Mouse (Mus musculus) kidney, adult 11 months (tissue): Measurements from ENCODE around the gene Scn2b.

Source experiments
- DNase-seq: peaks from one replicate; pipeline ENCODE4 v3.0.0; 2022

Scn2b gene

DNA sequence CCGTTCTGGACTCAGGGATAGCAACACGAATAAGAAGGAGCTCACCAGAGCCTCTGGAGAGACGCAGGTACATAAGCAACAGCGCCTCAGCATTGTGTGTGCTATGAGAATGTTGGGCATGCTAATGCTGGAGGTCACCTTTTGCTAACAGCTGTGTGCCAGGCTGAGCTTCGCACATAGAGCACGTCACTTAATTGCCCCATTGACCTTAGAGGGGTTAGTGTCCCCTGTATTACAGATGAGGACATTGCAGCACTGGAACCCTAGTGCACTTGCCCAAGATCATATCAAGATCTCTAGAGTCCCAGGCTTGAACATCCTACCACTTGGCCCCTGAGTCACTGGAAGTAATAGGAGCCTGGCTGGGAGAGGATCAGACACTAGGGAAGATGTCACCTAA lies 3.0 kb downstream of the Scn2b start:
- DNase-seq = no peak

- no peak for DNase-seq
These were observed 3.4 kb downstream of the Scn2b start for GRCm38 (mm10) chr9:45121001-45121400.

DNA sequence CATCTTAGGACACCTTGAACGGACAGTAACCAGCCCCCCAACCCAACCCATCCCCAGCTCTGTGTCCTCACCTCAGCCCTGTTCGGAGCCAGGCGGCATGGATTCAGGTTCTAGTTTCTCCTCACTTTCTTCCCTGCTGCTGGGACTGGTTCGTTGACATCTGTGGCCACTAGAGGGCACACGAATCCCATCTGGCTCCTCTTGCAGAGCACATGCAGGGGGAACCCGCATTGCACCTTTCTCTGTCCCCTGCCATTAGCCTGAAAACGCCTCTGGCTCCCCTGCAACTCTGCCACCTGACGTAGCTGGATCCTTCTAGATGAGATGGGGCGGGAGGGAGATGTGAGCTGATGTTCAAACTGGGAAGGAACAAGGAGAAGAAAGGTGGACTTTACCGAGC lies 4.2 kb downstream of the Scn2b start:
- DNase-seq = peak; percentile 62

- DNase-seq = no peak
These were observed 4.7 kb downstream of the Scn2b start for GRCm38 (mm10) chr9:45122209-45122761.

GRCm38 (mm10) chr9:45125211-45125610 lies 7.6 kb downstream of the Scn2b start:
- no peak for DNase-seq

- no peak for DNase-seq
These were observed 9.4 kb downstream of the Scn2b start for GRCm38 (mm10) chr9:45126941-45127340.

DNA sequence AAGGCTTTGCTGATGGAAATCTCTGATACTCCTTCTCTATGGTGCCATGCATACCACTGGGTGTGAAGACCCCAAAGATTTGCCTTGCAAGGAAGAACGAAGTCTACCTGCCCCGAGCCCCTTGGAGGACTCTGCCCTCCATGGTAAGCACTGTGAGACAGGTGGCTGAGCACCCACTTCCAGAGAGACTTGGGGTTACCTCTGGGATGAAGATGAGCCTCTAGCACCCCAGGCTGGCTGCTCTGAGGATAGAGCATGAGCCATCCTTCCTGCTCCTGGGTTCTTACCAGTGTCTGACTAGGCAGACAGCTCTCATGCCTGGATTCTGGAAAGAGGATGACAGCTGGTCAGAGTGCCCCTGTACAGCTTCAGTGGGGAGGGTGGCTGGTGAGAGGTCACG lies 12.5 kb downstream of the Scn2b start:
- DNase-seq = no peak

DNA sequence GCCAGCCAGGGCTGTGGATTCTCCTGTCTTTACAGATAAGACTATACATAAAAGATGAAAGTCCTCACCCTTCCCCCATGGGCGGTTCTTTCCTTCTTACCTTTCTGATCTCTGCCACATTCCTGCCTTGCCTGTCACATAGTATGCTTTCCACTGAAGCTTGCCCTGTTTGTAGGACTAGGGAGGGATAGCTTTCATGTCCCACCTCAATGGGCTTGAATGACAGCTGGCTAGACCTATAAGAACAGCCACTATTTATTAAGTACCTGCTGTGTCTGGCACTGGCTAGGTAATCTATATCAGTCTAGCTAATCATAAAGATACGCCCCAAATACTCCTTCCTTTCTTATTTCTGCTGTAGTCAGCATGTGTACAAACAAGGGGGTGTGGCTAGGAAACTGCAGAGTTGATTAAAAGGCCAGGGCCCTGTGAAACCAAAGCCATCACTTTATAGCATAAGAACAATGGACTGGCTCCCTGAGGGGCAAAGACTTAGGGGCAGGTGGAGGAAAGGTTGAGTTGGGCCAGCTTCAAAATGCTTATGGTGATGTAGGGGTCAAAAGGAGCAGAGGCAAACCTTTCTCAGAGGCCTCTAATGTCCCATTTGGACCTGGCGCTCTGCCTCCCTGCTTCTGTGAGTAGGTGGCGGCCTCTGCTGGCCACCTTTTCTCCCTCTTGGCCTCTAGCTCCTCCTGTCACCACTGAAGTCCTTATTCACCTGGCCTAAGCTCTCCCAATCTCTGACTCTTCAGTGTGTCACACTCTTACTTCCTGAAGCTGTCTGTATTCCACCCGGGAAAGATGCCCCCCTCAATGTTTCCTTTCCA lies 16.1 kb downstream of the Scn2b start:
- peak; percentile 70 for DNase-seq

- peak; percentile 45 for DNase-seq
These were observed 19.0 kb downstream of the Scn2b start for GRCm38 (mm10) chr9:45136442-45137169.

- DNase-seq = peak; percentile 33
These were observed 20.8 kb downstream of the Scn2b start, which contains the start of gene Scn4b for GRCm38 (mm10) chr9:45138191-45139032. Scn4b (plus strand) TSS chr9:45138395.

DNA sequence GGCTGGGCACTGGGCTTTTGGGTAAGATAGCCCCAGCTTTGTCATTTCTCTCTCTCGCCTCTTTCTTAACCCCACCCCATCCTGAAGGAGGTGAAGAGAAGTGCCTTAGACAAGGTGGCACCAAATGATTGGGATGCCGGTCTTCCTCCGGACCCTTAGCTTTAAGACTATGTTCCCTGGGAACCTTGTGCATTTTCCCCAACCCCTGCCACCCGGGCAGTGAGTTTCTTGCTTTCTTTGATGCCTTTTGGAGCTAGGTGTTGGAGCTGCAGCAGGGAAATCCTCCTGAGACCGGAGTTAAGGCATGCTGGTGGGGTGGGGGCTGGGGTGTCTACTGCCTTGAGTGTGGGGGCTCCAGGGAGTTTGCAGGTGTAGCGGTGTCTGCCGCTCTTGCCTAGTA lies 21.5 kb downstream of the Scn2b start:
- no peak for DNase-seq

- no peak for DNase-seq
These were observed 23.4 kb downstream of the Scn2b start for GRCm38 (mm10) chr9:45140945-45141344.

- DNase-seq = peak; percentile 89
These were observed 25.1 kb downstream of the Scn2b start for GRCm38 (mm10) chr9:45142686-45143085.

GRCm38 (mm10) chr9:45145533-45146266 lies 28.1 kb downstream of the Scn2b start:
- peak; percentile 36 for DNase-seq

DNA sequence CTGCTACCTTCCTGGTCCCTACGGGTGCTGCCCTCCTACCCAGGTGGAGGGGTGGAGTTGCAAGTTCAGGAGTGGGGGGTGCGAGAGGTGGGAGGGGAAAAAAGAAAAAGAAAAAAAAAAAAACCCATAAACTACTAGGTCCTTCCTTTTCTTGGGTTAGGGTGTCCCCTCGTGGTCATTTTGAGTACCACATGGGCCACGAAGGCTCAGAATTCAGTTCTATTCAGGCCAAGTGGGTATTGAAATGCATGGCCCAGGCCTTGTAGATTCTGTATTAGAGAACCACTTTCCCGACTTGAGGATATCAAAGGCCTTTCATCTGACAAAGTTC lies 28.6 kb downstream of the Scn2b start:
- DNase-seq = peak; percentile 59

DNA sequence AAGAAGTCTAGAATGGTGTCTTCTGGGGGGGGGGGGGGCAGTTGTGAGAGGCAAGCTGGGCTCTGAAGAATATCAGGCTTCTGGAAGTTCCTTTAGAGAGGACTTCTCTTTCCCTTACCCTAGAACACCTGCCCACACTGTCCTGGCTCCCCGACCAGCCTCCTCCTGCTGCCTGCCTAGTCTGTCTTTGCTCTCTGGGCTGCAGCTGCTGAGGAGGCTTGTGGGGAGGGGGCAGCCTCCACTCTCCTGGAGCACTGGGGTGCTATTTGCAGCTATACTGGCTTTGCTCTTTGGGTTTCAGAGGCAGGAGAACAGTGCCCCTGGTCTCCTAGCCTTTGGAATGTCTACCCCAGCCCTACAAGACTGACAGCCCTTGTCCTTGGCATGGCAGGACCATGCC lies 33.4 kb downstream of the Scn2b start:
- no peak for DNase-seq

GRCm38 (mm10) chr9:45153361-45153760 lies 35.8 kb downstream of the Scn2b start:
- DNase-seq = no peak

DNA sequence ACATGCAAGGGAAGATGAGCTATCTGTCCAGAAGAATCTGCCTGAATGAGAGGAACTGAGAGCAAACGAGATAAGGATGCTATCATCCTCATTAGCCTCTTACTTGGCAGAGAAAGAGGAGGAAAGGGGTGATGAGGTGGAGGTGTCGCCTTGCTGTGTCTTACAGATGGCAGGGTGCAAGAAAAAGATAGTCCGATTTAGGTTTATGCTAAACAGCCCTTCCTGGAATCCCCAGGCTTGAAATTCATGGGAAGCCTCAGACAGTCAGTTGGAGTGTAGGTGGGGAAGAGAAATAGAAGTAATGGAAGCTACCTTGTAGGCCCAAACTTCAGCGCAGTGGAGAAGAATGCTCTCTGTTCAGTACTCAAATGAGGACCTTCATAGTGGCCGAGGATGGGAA lies 50.3 kb downstream of the Scn2b start:
- DNase-seq = no peak

DNA sequence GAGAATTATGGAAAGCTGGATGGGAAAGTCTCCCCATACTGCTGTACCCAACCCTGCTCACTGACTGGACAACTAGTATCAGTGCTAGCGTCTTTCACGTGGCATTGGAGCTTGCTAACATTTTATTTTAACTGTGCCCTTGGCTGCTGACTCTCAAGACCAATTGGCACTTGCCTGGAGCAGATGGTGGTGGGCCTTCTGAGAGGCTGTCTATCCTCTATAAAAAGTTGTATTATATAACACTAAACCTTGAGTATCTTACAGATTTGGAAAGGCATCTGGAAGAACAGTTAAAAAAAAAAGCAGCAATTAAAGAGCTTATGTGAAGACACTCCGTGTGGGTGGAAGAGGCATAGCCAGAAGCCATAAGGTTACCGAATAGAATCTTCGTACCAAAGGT lies 52.6 kb downstream of the Scn2b start:
- no peak for DNase-seq

DNA sequence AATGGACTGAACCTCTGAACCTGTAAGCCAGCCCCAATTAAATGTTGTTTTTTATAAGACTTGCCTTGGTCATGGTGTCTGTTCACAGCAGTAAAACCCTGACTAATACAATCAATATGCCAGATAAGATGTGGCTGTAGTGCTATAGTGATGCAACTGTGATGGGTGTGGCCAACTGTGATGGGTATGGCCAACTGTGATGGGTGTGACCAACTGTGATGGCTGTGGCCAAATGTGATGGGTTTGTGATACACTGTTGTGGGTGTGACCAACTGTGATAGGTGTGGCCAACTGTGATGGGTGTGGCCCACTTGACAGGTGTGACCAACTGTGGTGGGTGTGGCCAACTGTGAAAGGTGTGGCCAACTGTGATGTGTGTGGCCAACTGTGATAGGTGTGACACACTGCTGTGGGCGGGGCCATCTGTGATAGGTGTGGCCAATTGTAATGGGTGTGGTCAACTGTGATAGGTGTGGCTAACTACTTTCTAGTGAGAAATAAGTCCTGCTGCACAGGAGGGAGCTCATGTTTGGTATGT lies 53.6 kb downstream of the Scn2b start:
- DNase-seq = no peak

- DNase-seq = no peak
These were observed 55.9 kb downstream of the Scn2b start for GRCm38 (mm10) chr9:45173475-45173874.

GRCm38 (mm10) chr9:45179282-45179681 lies 61.7 kb downstream of the Scn2b start:
- DNase-seq = no peak
